Mouse (Mus musculus): ENCODE results near the gene F3. TPM values are rescaled to one million over a fixed set of nuclear protein-coding genes. Genes with fewer than 3 reads are reported as not detected.

F3 gene
- 1 to 10 TPM; 4.5 to 7.3 TPM for total RNA-seq (2021)
- long read RNA-seq, experiment 1, partial matches to known transcripts, result 0 of 4 reads
- long read RNA-seq, experiment 1, other reads (novel, unspliced or antisense), result 0 of 4 reads
- long read RNA-seq, experiment 2, transcript F3-201 (6 exons, 1,872 nt), result major isoform, 5 of 5 reads
- long read RNA-seq, experiment 2, partial matches to known transcripts, result 0 of 5 reads
- long read RNA-seq, experiment 2, other reads (novel, unspliced or antisense), result 0 of 5 reads

DNA sequence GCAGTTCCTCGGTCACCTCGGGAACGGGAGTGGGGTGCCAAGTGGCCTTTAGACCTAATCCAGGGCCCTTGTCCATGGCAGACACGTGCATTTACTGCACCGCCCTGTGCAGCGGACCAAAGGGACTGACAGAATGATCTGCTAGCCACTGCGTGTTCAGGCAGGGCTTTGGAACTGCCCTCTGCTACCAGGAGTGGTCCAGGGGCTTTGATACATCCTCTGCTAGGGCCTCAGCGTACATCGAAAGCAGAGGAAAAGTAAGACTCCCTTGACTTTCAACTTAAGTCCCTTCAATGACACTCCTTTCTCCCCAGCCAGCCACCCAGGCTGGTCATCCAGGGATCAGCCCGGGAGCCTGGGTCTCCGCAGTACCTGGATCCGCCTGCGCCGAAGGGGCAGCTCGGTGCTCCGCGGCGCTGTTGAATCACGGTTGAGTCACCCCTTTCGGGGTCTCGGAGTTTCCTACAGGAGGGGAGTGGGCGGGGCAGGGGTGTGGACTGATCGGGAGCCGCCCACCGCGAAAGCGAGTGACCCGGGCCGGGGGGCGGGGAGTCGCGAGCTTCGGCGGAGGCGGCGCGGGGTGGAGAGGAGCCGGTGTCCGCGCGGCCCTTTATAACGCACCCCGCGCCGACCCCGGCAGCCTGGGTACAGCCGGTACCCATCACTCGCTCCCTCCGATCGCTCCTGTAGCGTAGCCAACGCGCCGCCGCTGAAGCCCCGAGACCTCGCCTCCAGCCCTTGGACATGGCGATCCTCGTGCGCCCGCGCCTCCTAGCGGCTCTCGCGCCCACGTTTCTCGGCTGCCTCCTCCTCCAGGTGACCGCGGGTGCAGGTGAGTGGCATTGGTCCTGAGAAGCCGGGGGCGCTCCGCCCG lies at the start of gene F3:
Gene F3 (plus strand): TSS at position 567 of the 874 bp plus-strand sequence.
- intact Hi-C loops (cut with DNase I; ENCODE audit: low total_unique reads), result loop anchor here (2.0 kb wide), 1 partner anchor 172 kb away; no protein-coding TSS in a partner anchor
- peak; percentile 84 for DNase-seq

DNA sequence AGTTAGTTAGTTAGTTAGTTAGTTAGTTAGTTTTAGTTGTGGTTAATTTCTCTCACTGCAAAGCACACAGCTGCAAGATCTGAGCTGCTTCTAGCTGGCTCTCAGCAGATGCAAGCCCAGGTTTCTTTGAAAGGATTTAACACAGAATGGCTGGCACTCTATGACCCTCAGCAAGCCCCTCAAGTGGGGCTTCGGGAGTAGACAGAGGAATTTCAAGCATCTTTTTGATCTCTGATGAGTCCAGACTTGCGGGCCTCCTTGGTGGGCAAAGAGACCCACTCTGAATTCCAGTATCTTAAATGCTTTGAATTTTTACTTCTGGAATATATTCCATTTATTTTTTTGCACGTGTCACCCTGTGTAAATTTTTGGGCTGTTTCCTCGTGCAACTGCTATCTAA lies 44.4 kb upstream of the F3 start:
- intact Hi-C loops (cut with DNase I; ENCODE audit: low total_unique reads), result no loop called here

DNA sequence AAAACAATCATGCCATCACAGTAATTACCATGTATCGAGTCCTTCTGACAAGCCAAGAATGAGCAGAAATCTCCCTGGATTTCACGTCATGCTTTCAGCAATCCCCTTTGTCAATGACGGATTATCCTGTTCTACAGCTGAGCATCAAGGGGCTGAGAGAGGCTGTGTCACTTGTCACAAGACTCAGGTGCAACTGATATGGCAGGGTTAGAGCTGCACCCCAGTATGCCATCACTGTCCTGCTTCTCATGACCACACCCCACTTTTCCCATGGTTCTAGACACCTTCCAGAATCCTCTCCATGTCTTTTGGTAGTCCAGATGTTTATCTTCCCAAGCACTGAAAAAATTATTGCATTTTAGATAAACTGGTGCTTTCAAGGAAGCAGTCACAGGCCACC lies 43.9 kb upstream of the F3 start:
- intact Hi-C loops (cut with DNase I; ENCODE audit: low total_unique reads), result no loop called here
- DNase-seq, result no peak

More for the DNA sequence above, 44.4 kb upstream of the F3 start:
- DNase-seq, result no peak

- DNase-seq, result no peak
- intact Hi-C loops (cut with DNase I; ENCODE audit: low total_unique reads), result no loop called here
Measured at GRCm38 (mm10) chr3:121680187-121680586, 43.1 kb upstream of the F3 start.

DNA sequence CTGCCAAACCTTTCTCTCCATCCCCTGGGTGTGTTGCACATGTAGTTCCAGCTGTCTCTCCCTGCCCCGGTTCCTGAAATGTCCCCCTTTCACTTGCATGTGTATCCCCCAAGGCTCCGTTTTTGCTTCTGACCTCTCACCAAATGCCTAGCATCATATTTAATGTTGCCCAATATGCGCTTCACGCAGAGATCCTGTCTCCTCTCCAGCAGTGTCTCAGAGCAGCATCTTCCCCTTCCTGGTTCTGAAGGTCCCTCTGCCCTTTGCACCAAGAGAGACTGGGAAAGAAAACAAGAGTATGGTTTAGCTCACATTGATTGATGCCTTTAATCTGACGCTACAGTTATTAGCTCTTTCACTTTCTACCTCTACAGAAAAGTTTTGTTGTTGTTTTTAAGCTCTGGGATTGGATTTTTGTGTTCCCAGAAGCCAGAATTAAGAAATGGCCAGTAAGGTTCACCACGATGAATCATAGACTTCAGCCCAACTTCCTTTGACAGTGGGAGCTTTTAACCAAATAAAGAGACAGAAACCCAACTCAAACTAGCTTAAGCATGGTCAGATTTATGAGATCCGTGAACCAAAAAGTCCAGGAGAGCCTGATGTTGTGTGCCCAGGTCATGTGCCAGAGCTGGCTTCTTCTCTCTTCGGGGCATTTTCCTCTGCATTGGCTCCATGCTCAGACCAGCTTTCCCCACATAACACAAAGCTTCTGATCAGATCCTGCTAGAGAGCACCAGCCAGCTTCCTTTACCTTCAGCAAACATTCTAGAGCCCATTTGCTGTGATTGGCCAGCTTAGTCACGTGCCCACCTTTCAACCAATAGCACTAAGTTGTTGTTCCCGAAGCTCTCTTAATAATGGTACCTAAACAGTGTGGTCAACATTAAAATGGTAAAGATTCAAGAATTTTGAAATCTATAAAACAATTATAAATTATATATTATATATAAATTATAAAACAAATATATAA lies 40.6 kb upstream of the F3 start:
- no peak for DNase-seq
- intact Hi-C loops (cut with DNase I; ENCODE audit: low total_unique reads), result no loop called here

GRCm38 (mm10) chr3:121684552-121684951 lies 38.8 kb upstream of the F3 start:
- intact Hi-C loops (cut with DNase I; ENCODE audit: low total_unique reads), result no loop called here
- no peak for DNase-seq

DNA sequence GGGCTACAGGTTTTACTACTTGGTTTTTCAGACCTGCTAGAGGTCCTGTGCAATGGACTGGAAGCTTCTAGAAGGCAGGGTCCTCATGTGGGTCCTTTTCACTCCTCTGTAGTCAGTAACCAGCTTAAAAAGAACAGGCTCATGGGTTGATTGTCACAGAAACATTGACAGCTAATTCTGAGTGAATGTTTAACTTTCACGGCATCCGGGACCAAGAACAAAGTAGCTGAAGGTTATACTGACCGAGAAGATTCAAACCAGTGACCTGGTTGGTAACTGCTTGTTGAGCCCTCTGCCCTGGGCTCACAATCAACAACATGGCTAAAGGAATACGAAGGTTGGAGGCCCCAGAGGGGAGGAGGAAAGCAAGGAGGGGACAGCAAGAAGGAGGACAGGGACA lies 38.4 kb upstream of the F3 start:
- no peak for DNase-seq
- intact Hi-C loops (cut with DNase I; ENCODE audit: low total_unique reads), result no loop called here

GRCm38 (mm10) chr3:121685985-121686384 lies 37.4 kb upstream of the F3 start:
- DNase-seq, result no peak
- intact Hi-C loops (cut with DNase I; ENCODE audit: low total_unique reads), result no loop called here

- no peak for DNase-seq
- intact Hi-C loops (cut with DNase I; ENCODE audit: low total_unique reads), result no loop called here
Measured at GRCm38 (mm10) chr3:121686408-121686911, 36.9 kb upstream of the F3 start.

GRCm38 (mm10) chr3:121687741-121688140 lies 35.6 kb upstream of the F3 start:
- no peak for DNase-seq
- intact Hi-C loops (cut with DNase I; ENCODE audit: low total_unique reads), result no loop called here

DNA sequence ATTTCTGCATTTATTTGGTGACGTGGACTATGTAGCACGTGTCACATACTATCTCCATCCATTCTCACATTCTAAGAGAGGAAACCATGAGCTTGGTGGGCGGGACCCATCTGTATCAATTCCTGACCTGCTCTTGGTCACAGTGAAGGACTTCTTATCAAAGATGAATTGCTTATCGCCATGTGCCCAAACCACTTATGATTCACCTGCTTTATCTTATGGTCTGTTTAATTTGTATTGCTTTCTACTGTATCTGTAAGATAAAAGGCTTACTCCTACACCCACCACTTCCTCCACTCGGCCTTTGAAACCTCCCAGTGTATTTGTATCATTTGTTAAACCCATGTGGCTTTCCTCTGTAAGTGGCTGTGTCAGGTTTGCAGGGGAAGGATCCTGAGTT lies 34.3 kb upstream of the F3 start:
- DNase-seq, result no peak
- intact Hi-C loops (cut with DNase I; ENCODE audit: low total_unique reads), result no loop called here

- intact Hi-C loops (cut with DNase I; ENCODE audit: low total_unique reads), result no loop called here
- DNase-seq, result no peak
Measured at GRCm38 (mm10) chr3:121689697-121690096, 33.6 kb upstream of the F3 start.

GRCm38 (mm10) chr3:121693001-121693730 lies 30.2 kb upstream of the F3 start:
- intact Hi-C loops (cut with DNase I; ENCODE audit: low total_unique reads), result no loop called here
- no peak for DNase-seq

GRCm38 (mm10) chr3:121693746-121694145 lies 29.6 kb upstream of the F3 start:
- DNase-seq, result no peak
- intact Hi-C loops (cut with DNase I; ENCODE audit: low total_unique reads), result no loop called here

- intact Hi-C loops (cut with DNase I; ENCODE audit: low total_unique reads), result no loop called here
- peak; percentile 37 for DNase-seq
Measured at GRCm38 (mm10) chr3:121697169-121697568, 26.2 kb upstream of the F3 start.

DNA sequence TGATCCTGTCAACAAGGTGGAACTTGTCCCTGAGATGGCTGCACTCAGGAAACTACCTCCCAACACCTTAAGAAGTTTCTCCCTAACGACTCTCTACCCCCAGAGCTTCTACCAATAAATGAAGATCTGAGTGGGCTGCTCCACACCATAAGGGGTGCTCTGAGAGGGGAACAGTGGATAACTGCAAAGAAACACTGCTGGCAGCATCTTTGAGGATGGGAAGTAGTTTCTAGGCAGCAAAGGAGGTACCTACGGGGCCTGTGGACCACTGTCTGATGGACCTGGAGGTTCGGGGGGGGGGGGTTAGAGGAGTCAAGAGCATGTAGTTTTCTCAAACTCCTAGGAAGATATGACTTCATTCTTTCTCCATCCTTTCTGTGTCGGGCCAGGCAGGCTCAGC lies 23.9 kb upstream of the F3 start:
- intact Hi-C loops (cut with DNase I; ENCODE audit: low total_unique reads), result no loop called here
- DNase-seq, result no peak

GRCm38 (mm10) chr3:121699849-121700248 lies 23.5 kb upstream of the F3 start:
- no peak for DNase-seq
- intact Hi-C loops (cut with DNase I; ENCODE audit: low total_unique reads), result no loop called here

DNA sequence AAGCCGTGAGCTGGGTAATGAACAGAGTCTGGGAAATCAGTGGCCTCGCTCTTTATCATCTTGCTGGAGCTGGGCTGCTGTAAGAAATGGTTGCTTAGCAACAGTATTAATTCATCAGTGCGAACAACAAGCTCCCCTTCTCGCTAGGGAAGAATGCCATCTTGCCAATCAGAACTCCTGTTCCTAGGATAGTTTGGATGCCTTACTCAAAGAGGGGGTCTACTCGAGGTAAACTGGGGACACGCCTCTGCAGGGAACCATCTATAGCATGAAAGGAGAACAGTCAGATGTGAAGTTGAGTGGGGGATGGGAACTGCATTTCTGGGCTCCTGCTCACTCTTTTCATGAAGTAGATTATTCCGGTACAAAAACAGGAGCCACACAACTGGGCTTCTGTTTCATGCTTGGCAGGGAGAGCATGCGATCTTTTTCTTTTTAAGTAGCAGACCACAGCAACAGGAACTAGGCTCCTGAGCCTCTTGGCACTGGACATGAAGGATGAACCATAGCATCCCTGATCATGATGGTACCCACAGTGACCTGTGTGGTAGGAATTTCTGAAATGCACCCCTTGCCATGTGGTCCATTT lies 22.9 kb upstream of the F3 start:
- intact Hi-C loops (cut with DNase I; ENCODE audit: low total_unique reads), result no loop called here
- no peak for DNase-seq
